Mouse (Mus musculus) lung, embryonic 16.5 days (tissue): ENCODE data around the gene Tex22. TPM values are rescaled to one million over a fixed set of nuclear protein-coding genes. Genes with fewer than 3 reads are reported as not detected.

Experiments
- ATAC-seq: fragments of 200-750 bp; cut with Nextera tagmentation; 2 replicates; pipeline ENCODE4 v1.8.0; 2017; ENCODE audit warnings: low read depth, mild to moderate bottlenecking, moderate library complexity
- H3K27ac ChIP-seq: fragments of 300-500 bp; sonication (generic); 2 replicates; pipeline ENCODE4 v1.5.1; 2014; ENCODE audit warnings: mild to moderate bottlenecking, control low read depth, low read length
- H3K27me3 ChIP-seq: fragments of 300-500 bp; sonication (generic); 2 replicates; pipeline ENCODE4 v1.6.1; 2014; ENCODE audit warnings: low read depth, low read length, mixed read lengths; ENCODE audit not compliant: control insufficient read depth, insufficient read depth
- H3K36me3 ChIP-seq: fragments of 300-500 bp; sonication (generic); 2 replicates; pipeline ENCODE4 v1.6.1; 2014; ENCODE audit warnings: low read length; ENCODE audit not compliant: control insufficient read depth, insufficient read depth
- H3K4me1 ChIP-seq: fragments of 300-500 bp; sonication (generic); replicated peaks from 2 replicates; pipeline ENCODE4 v1.6.1; 2014; ENCODE audit warnings: low read length, mixed read lengths; ENCODE audit not compliant: control insufficient read depth, insufficient read depth
- H3K4me2 ChIP-seq: fragments of 300-500 bp; sonication (generic); 2 replicates; pipeline ENCODE4 v1.6.1; 2014; ENCODE audit warnings: low read depth, low read length, control low read depth
- H3K4me3 ChIP-seq: fragments of 300-500 bp; sonication (generic); 2 replicates; pipeline ENCODE4 v1.5.1; 2014; ENCODE audit warnings: mild to moderate bottlenecking, low read length, control low read depth
- H3K9ac ChIP-seq: fragments of 300-500 bp; sonication (generic); 2 replicates; pipeline ENCODE4 v1.6.1; 2014; ENCODE audit warnings: low read length, control low read depth
- H3K9me3 ChIP-seq: fragments of 300-500 bp; sonication (generic); 2 replicates; pipeline ENCODE4 v1.6.1; 2016; ENCODE audit warnings: low read length; ENCODE audit not compliant: control insufficient read depth
- WGBS: fragments of 180-500 bp; shearing (Covaris S2); extraction: QIAGEN DNeasy Blood & Tissue Kit; methylation state at CpG from one replicate; pipeline ENCODE4 v1.1.7; 2014; 5-methylcytosine and 5-hydroxymethylcytosine counted together
- polyA plus RNA-seq: library from polyadenylated mRNA; unstranded; fragments of >200 nt; fragmentation: Nextera tagmentation; extraction: Ambion mirVana; gene quantifications from 2 replicates; pipeline ENCODE4 v1.2.1, GENCODE M21; 2015

The Tex22 gene
- polyA plus RNA-seq, 1 experiment from 2014 or later = 0.15 TPM

GRCm38 (mm10) chr12:113071321-113071720 lies 3.0 kb upstream of the Tex22 start:
- no peak for ATAC-seq
- H3K4me2 ChIP-seq = no peak overlapping the region
- no peak overlapping the region for H3K4me3 ChIP-seq
- no peak overlapping the region for H3K9ac ChIP-seq
- WGBS = 81% methylated on average over 6 of the region's 6 CpGs
- H3K36me3 ChIP-seq = peaks cover 2% of the 10 kb centered on the region; the same call in 1 of the 2 replicates
- H3K27ac ChIP-seq = no peak overlapping the region
- H3K4me1 ChIP-seq = peaks cover 17% of the 10 kb centered on the region; the same call in 1 of the 2 replicates
- no peaks in the 10 kb centered on the region for H3K27me3 ChIP-seq
- H3K9me3 ChIP-seq = no peaks in the 10 kb centered on the region

GRCm38 (mm10) chr12:113071827-113072226 lies 2.5 kb upstream of the Tex22 start:
- peaks cover 2% of the 10 kb centered on the region; the same call in 1 of the 2 replicates for H3K36me3 ChIP-seq
- H3K4me3 ChIP-seq = no peak overlapping the region
- no peak overlapping the region for H3K27ac ChIP-seq
- ATAC-seq = no peak
- H3K4me1 ChIP-seq = peaks cover 17% of the 10 kb centered on the region; the same call in 1 of the 2 replicates
- no peak overlapping the region for H3K9ac ChIP-seq
- no peak overlapping the region for H3K4me2 ChIP-seq
- 70% methylated on average over 6 of the region's 6 CpGs for WGBS
- no peaks in the 10 kb centered on the region for H3K9me3 ChIP-seq
- H3K27me3 ChIP-seq = no peaks in the 10 kb centered on the region

- Histone ChIP-seq H3K9ac (peak overlapping the region; percentile 73), H3K9me3 (no peaks in the 10 kb centered on the region), H3K4me3 (peak overlapping the region; percentile 56), H3K27me3 (no peaks in the 10 kb centered on the region), H3K27ac (peak overlapping the region; percentile 85), H3K4me1 (peaks cover 17% of the 10 kb centered on the region; the same call in 1 of the 2 replicates), H3K36me3 (peaks cover 2% of the 10 kb centered on the region; the same call in 1 of the 2 replicates), H3K4me2 (peak overlapping the region; percentile 91)
- WGBS = 10% methylated on average over 15 of the region's 15 CpGs
- ATAC-seq = peak; percentile 54
Observed at GRCm38 (mm10) chr12:113073420-113074328, 628 bp upstream of the Tex22 start.

GRCm38 (mm10) chr12:113075063-113075454 lies 757 bp downstream of the Tex22 start:
- H3K36me3 ChIP-seq = peaks cover 2% of the 10 kb centered on the region; the same call in 1 of the 2 replicates
- H3K9me3 ChIP-seq = no peaks in the 10 kb centered on the region
- H3K27me3 ChIP-seq = no peaks in the 10 kb centered on the region
- H3K4me2 ChIP-seq = peak overlapping the region; percentile 91
- peak overlapping the region; percentile 85 for H3K27ac ChIP-seq
- H3K9ac ChIP-seq = peak overlapping the region; percentile 73
- peak overlapping the region; percentile 56 for H3K4me3 ChIP-seq
- 6% methylated on average over 10 of the region's 10 CpGs for WGBS
- peaks cover 17% of the 10 kb centered on the region; the same call in 1 of the 2 replicates for H3K4me1 ChIP-seq
- ATAC-seq = peak; percentile 73

GRCm38 (mm10) chr12:113075486-113075885 lies 1.2 kb downstream of the Tex22 start:
- Histone ChIP-seq H3K27me3 (no peaks in the 10 kb centered on the region), H3K4me2 (peak overlapping the region; percentile 91), H3K4me3 (0 out of 2 replicates have a peak overlapping the region, but pooled peaks have one; percentile 56), H3K27ac (no peak overlapping the region), H3K9me3 (no peaks in the 10 kb centered on the region), H3K9ac (peak overlapping the region; percentile 50), H3K36me3 (0 out of 2 replicates have a peak, but pooled peaks cover 2% of the 10 kb centered on the region), H3K4me1 (peaks cover 17% of the 10 kb centered on the region; the same call in 1 of the 2 replicates)
- no peak for ATAC-seq
- WGBS = 50% methylated on average over 6 of the region's 6 CpGs

GRCm38 (mm10) chr12:113087276-113087675 lies 13.0 kb downstream of the Tex22 start:
- no peaks in the 10 kb centered on the region for H3K27me3 ChIP-seq
- no peaks in the 10 kb centered on the region for H3K36me3 ChIP-seq
- no peak overlapping the region for H3K4me3 ChIP-seq
- H3K4me2 ChIP-seq = no peak overlapping the region
- whole genome bisulfite sequencing = 65% methylated on average over 2 of the region's 3 CpGs
- no peaks in the 10 kb centered on the region for H3K9me3 ChIP-seq
- no peak overlapping the region for H3K9ac ChIP-seq
- ATAC-seq = no peak
- no peak overlapping the region for H3K27ac ChIP-seq
- H3K4me1 ChIP-seq = no peaks in the 10 kb centered on the region

- Histone ChIP-seq H3K27ac (no peak overlapping the region), H3K36me3 (no peaks in the 10 kb centered on the region), H3K4me1 (no peaks in the 10 kb centered on the region), H3K4me3 (no peak overlapping the region), H3K4me2 (no peak overlapping the region), H3K27me3 (no peaks in the 10 kb centered on the region), H3K9me3 (no peaks in the 10 kb centered on the region), H3K9ac (no peak overlapping the region)
- ATAC-seq = no peak
- 30% methylated on average over 4 of the region's 4 CpGs for whole genome bisulfite sequencing
Observed at GRCm38 (mm10) chr12:113088026-113088425, 13.7 kb downstream of the Tex22 start.

- H3K36me3 ChIP-seq = no peaks in the 10 kb centered on the region
- H3K27ac ChIP-seq = no peak overlapping the region
- H3K4me3 ChIP-seq = no peak overlapping the region
- H3K9ac ChIP-seq = no peak overlapping the region
- 84% methylated on average over 6 of the region's 6 CpGs for WGBS
- no peak for ATAC-seq
- H3K27me3 ChIP-seq = no peaks in the 10 kb centered on the region
- no peaks in the 10 kb centered on the region for H3K9me3 ChIP-seq
- no peaks in the 10 kb centered on the region for H3K4me1 ChIP-seq
- H3K4me2 ChIP-seq = no peak overlapping the region
Observed at GRCm38 (mm10) chr12:113089107-113089506, 14.8 kb downstream of the Tex22 start.

- H3K36me3 ChIP-seq = no peaks in the 10 kb centered on the region
- no peak for ATAC-seq
- WGBS = 79% methylated on average over 17 of the region's 17 CpGs
- H3K27me3 ChIP-seq = no peaks in the 10 kb centered on the region
- H3K4me3 ChIP-seq = no peak overlapping the region
- no peak overlapping the region for H3K9ac ChIP-seq
- no peaks in the 10 kb centered on the region for H3K9me3 ChIP-seq
- H3K27ac ChIP-seq = no peak overlapping the region
- H3K4me2 ChIP-seq = no peak overlapping the region
- H3K4me1 ChIP-seq = no peaks in the 10 kb centered on the region
Observed at GRCm38 (mm10) chr12:113090053-113090452, 15.8 kb downstream of the Tex22 start.
